Mouse (Mus musculus): ENCODE measurements around the gene Utf1. TPM values are rescaled to one million over a fixed set of nuclear protein-coding genes. Genes with fewer than 3 reads are reported as not detected.

Gene Utf1
- polyA plus RNA-seq, 1 experiment from 2014 or later: not detected

- no peaks in the 10 kb centered on the region for H3K9me3 ChIP-seq (ENCODE audit: control insufficient read depth, low read depth, low read length)
- H3K27ac ChIP-seq (ENCODE audit: low read length): no peak overlapping the region
- peaks cover 39% of the 10 kb centered on the region for H3K27me3 ChIP-seq (ENCODE audit: control insufficient read depth, insufficient read depth, low read length)
- no peak overlapping the region for H3K4me3 ChIP-seq (ENCODE audit: low read depth, low read length)
- H3K4me1 ChIP-seq (ENCODE audit: control insufficient read depth, insufficient read depth, low read length): peaks cover 13% of the 10 kb centered on the region; the same call in 1 of the 2 replicates
- 21% methylated on average over 5 of the region's 5 CpGs for WGBS
- no peak overlapping the region for H3K4me2 ChIP-seq (replicated peaks; ENCODE audit: low read depth, low read length)
- H3K9ac ChIP-seq (replicated peaks; ENCODE audit: low read depth, low read length): no peak overlapping the region
- H3K36me3 ChIP-seq (ENCODE audit: control insufficient read depth, insufficient read depth, low read length): no peaks in the 10 kb centered on the region
- no peak for ATAC-seq (ENCODE audit: insufficient number of reproducible peaks, insufficient read depth, low FRiP score, low read depth)
Observed at GRCm38 (mm10) chr7:139945516-139945915, 1.9 kb downstream of the Utf1 start.

GRCm38 (mm10) chr7:139946032-139946431, 2.4 kb downstream of the Utf1 start:
- 30% methylated on average over 5 of the region's 5 CpGs for WGBS
- ATAC-seq (ENCODE audit: insufficient number of reproducible peaks, insufficient read depth, low FRiP score, low read depth): no peak
- Histone ChIP-seq H3K4me1 (ENCODE audit: control insufficient read depth, insufficient read depth, low read length) (peaks cover 13% of the 10 kb centered on the region; the same call in 1 of the 2 replicates), H3K9ac (replicated peaks; ENCODE audit: low read depth, low read length) (no peak overlapping the region), H3K4me3 (ENCODE audit: low read depth, low read length) (no peak overlapping the region), H3K27me3 (ENCODE audit: control insufficient read depth, insufficient read depth, low read length) (peaks cover 39% of the 10 kb centered on the region), H3K27ac (ENCODE audit: low read length) (no peak overlapping the region), H3K36me3 (ENCODE audit: control insufficient read depth, insufficient read depth, low read length) (no peaks in the 10 kb centered on the region), H3K9me3 (ENCODE audit: control insufficient read depth, low read depth, low read length) (no peaks in the 10 kb centered on the region), H3K4me2 (replicated peaks; ENCODE audit: low read depth, low read length) (no peak overlapping the region)

- H3K9me3 ChIP-seq (ENCODE audit: control insufficient read depth, low read depth, low read length): no peaks in the 10 kb centered on the region
- under 1% methylated on average over 15 of the region's 15 CpGs for WGBS
- peak; percentile 67; the same call in 1 of the 2 replicates for ATAC-seq (ENCODE audit: insufficient number of reproducible peaks, insufficient read depth, low FRiP score, low read depth)
- no peak overlapping the region for H3K27ac ChIP-seq (ENCODE audit: low read length)
- H3K9ac ChIP-seq (replicated peaks; ENCODE audit: low read depth, low read length): peak overlapping the region; percentile 38
- H3K4me1 ChIP-seq (ENCODE audit: control insufficient read depth, insufficient read depth, low read length): 0 out of 2 replicates have a peak, but pooled peaks cover 3% of the 10 kb centered on the region
- peak overlapping the region; percentile 92 for H3K4me2 ChIP-seq (replicated peaks; ENCODE audit: low read depth, low read length)
- H3K4me3 ChIP-seq (ENCODE audit: low read depth, low read length): peak overlapping the region; percentile 52
- peaks cover 16% of the 10 kb centered on the region for H3K27me3 ChIP-seq (ENCODE audit: control insufficient read depth, insufficient read depth, low read length)
- H3K36me3 ChIP-seq (ENCODE audit: control insufficient read depth, insufficient read depth, low read length): no peaks in the 10 kb centered on the region
Observed at GRCm38 (mm10) chr7:139949893-139950282, 6.3 kb downstream of the Utf1 start.

GRCm38 (mm10) chr7:139950283-139950971, 6.8 kb downstream of the Utf1 start:
- H3K9me3 ChIP-seq (ENCODE audit: control insufficient read depth, low read depth, low read length): no peaks in the 10 kb centered on the region
- under 1% methylated on average over 33 of the region's 33 CpGs for WGBS
- peak overlapping the region; percentile 52 for H3K4me3 ChIP-seq (ENCODE audit: low read depth, low read length)
- no peaks in the 10 kb centered on the region for H3K36me3 ChIP-seq (ENCODE audit: control insufficient read depth, insufficient read depth, low read length)
- 0 out of 2 replicates have a peak, but pooled peaks cover 3% of the 10 kb centered on the region for H3K4me1 ChIP-seq (ENCODE audit: control insufficient read depth, insufficient read depth, low read length)
- peaks cover 12% of the 10 kb centered on the region for H3K27me3 ChIP-seq (ENCODE audit: control insufficient read depth, insufficient read depth, low read length)
- peak overlapping the region; percentile 38 for H3K9ac ChIP-seq (replicated peaks; ENCODE audit: low read depth, low read length)
- H3K27ac ChIP-seq (ENCODE audit: low read length): no peak overlapping the region
- H3K4me2 ChIP-seq (replicated peaks; ENCODE audit: low read depth, low read length): peak overlapping the region; percentile 92
- peak; percentile 70 for ATAC-seq (ENCODE audit: insufficient number of reproducible peaks, insufficient read depth, low FRiP score, low read depth)

- no peaks in the 10 kb centered on the region for H3K36me3 ChIP-seq (ENCODE audit: control insufficient read depth, insufficient read depth, low read length)
- peak overlapping the region; percentile 52 for H3K4me3 ChIP-seq (ENCODE audit: low read depth, low read length)
- ATAC-seq (ENCODE audit: insufficient number of reproducible peaks, insufficient read depth, low FRiP score, low read depth): peak; percentile 40; the same call in 1 of the 2 replicates
- 3% methylated on average over 16 of the region's 16 CpGs for WGBS
- H3K4me2 ChIP-seq (replicated peaks; ENCODE audit: low read depth, low read length): peak overlapping the region; percentile 92
- peak overlapping the region; percentile 38; the same call in 1 of the 2 replicates for H3K9ac ChIP-seq (replicated peaks; ENCODE audit: low read depth, low read length)
- H3K4me1 ChIP-seq (ENCODE audit: control insufficient read depth, insufficient read depth, low read length): 0 out of 2 replicates have a peak, but pooled peaks cover 3% of the 10 kb centered on the region
- H3K27ac ChIP-seq (ENCODE audit: low read length): no peak overlapping the region
- peaks cover 5% of the 10 kb centered on the region for H3K27me3 ChIP-seq (ENCODE audit: control insufficient read depth, insufficient read depth, low read length)
- no peaks in the 10 kb centered on the region for H3K9me3 ChIP-seq (ENCODE audit: control insufficient read depth, low read depth, low read length)
Observed at GRCm38 (mm10) chr7:139951079-139951478, 7.5 kb downstream of the Utf1 start.

- no peak for ATAC-seq (ENCODE audit: insufficient number of reproducible peaks, insufficient read depth, low FRiP score, low read depth)
- H3K27ac ChIP-seq (ENCODE audit: low read length): no peak overlapping the region
- 0 out of 2 replicates have a peak, but pooled peaks cover 3% of the 10 kb centered on the region for H3K4me1 ChIP-seq (ENCODE audit: control insufficient read depth, insufficient read depth, low read length)
- no peak overlapping the region for H3K4me3 ChIP-seq (ENCODE audit: low read depth, low read length)
- no peaks in the 10 kb centered on the region for H3K36me3 ChIP-seq (ENCODE audit: control insufficient read depth, insufficient read depth, low read length)
- H3K9me3 ChIP-seq (ENCODE audit: control insufficient read depth, low read depth, low read length): no peaks in the 10 kb centered on the region
- H3K9ac ChIP-seq (replicated peaks; ENCODE audit: low read depth, low read length): no peak overlapping the region
- WGBS: 63% methylated on average over 6 of the region's 6 CpGs
- H3K4me2 ChIP-seq (replicated peaks; ENCODE audit: low read depth, low read length): no peak overlapping the region
- H3K27me3 ChIP-seq (ENCODE audit: control insufficient read depth, insufficient read depth, low read length): 0 out of 2 replicates have a peak, but pooled peaks cover under 1% of the 10 kb centered on the region
Observed at GRCm38 (mm10) chr7:139951991-139952633, 8.5 kb downstream of the Utf1 start.

- Histone ChIP-seq H3K36me3 (ENCODE audit: control insufficient read depth, insufficient read depth, low read length) (no peaks in the 10 kb centered on the region), H3K9ac (replicated peaks; ENCODE audit: low read depth, low read length) (no peak overlapping the region), H3K4me1 (ENCODE audit: control insufficient read depth, insufficient read depth, low read length) (no peaks in the 10 kb centered on the region), H3K4me2 (replicated peaks; ENCODE audit: low read depth, low read length) (no peak overlapping the region), H3K9me3 (ENCODE audit: control insufficient read depth, low read depth, low read length) (no peaks in the 10 kb centered on the region), H3K27me3 (ENCODE audit: control insufficient read depth, insufficient read depth, low read length) (no peaks in the 10 kb centered on the region), H3K27ac (ENCODE audit: low read length) (no peak overlapping the region), H3K4me3 (ENCODE audit: low read depth, low read length) (no peak overlapping the region)
- WGBS: 85% methylated on average over 4 of the region's 4 CpGs
- no peak for ATAC-seq (ENCODE audit: insufficient number of reproducible peaks, insufficient read depth, low FRiP score, low read depth)
Observed at GRCm38 (mm10) chr7:139955505-139955904, 11.9 kb downstream of the Utf1 start.

- no peaks in the 10 kb centered on the region for H3K4me1 ChIP-seq (ENCODE audit: control insufficient read depth, insufficient read depth, low read length)
- no peak overlapping the region for H3K4me3 ChIP-seq (ENCODE audit: low read depth, low read length)
- no peaks in the 10 kb centered on the region for H3K36me3 ChIP-seq (ENCODE audit: control insufficient read depth, insufficient read depth, low read length)
- no peak overlapping the region for H3K9ac ChIP-seq (replicated peaks; ENCODE audit: low read depth, low read length)
- H3K9me3 ChIP-seq (ENCODE audit: control insufficient read depth, low read depth, low read length): no peaks in the 10 kb centered on the region
- H3K27ac ChIP-seq (ENCODE audit: low read length): no peak overlapping the region
- no peaks in the 10 kb centered on the region for H3K27me3 ChIP-seq (ENCODE audit: control insufficient read depth, insufficient read depth, low read length)
- ATAC-seq (ENCODE audit: insufficient number of reproducible peaks, insufficient read depth, low FRiP score, low read depth): no peak
- WGBS: 65% methylated on average over 3 of the region's 3 CpGs
- no peak overlapping the region for H3K4me2 ChIP-seq (replicated peaks; ENCODE audit: low read depth, low read length)
Observed at GRCm38 (mm10) chr7:139956658-139957057, 13.1 kb downstream of the Utf1 start.
